Mouse (Mus musculus) myocyte (in vitro differentiated cells): ENCODE measurements around the gene Tmem189.

Source experiments
- E2F4 ChIP-seq: IDR thresholded peaks from one replicate; pipeline ENCODE4 v1.6.1; 2011; ENCODE audit warnings: mild to moderate bottlenecking, control low read depth, moderate library complexity; ENCODE audit not compliant: insufficient read depth
- MAX ChIP-seq: IDR thresholded peaks from one replicate; pipeline ENCODE4 v1.6.1; 2011; ENCODE audit warnings: low read depth, mild to moderate bottlenecking, control low read depth
- MYOG ChIP-seq, 3 experiments: IDR thresholded peaks; one replicate each; pipeline ENCODE4 v1.6.1; 2011; ENCODE audit warnings: control low read depth in 2 of 3, low read depth in 2 of 3, mild to moderate bottlenecking in 2 of 3; ENCODE audit not compliant: insufficient read length in 2 of 3, control insufficient read depth in 1 of 3, insufficient read depth in 1 of 3
- POLR2A ChIP-seq: IDR thresholded peaks from one replicate; pipeline ENCODE4 v1.6.1; 2011; ENCODE audit warnings: low read depth, mild to moderate bottlenecking, control low read depth, moderate library complexity; ENCODE audit not compliant: insufficient read length
- POLR2AphosphoS2 ChIP-seq: IDR thresholded peaks from one replicate; pipeline ENCODE4 v1.6.1; 2011; ENCODE audit warnings: low read depth, control low read depth; ENCODE audit not compliant: insufficient read length

- TF ChIP-seq POLR2A: no peak
- TF ChIP-seq MAX: no peak
- peak in 1 of 3 experiments; percentile 40 for TF ChIP-seq MYOG (IDR thresholded peaks at IDR 0.05; ENCODE audit: control insufficient read depth in 1 of 3, insufficient read depth in 1 of 3, insufficient read length in 2 of 3, low read depth in 2 of 3)
- TF ChIP-seq E2F4: no peak
- TF ChIP-seq POLR2AphosphoS2: no peak
Observed at GRCm38 (mm10) chr2:167671101-167671633, 18.5 kb downstream of the Tmem189 start.
